Mouse (Mus musculus) megakaryocyte, embryonic 14.5 days (primary cell): ENCODE results near the gene Dstn.

Experiments
- FLI1 ChIP-seq: IDR thresholded peaks from 2 replicates; pipeline ENCODE4 v1.6.1; 2012; ENCODE audit warnings: low read length, inconsistent platforms, mixed read lengths
- GATA1 ChIP-seq: IDR thresholded peaks from 3 replicates; pipeline ENCODE4 v1.6.1; 2012; ENCODE audit warnings: mixed read lengths, low read length, inconsistent platforms, borderline replicate concordance

DNA sequence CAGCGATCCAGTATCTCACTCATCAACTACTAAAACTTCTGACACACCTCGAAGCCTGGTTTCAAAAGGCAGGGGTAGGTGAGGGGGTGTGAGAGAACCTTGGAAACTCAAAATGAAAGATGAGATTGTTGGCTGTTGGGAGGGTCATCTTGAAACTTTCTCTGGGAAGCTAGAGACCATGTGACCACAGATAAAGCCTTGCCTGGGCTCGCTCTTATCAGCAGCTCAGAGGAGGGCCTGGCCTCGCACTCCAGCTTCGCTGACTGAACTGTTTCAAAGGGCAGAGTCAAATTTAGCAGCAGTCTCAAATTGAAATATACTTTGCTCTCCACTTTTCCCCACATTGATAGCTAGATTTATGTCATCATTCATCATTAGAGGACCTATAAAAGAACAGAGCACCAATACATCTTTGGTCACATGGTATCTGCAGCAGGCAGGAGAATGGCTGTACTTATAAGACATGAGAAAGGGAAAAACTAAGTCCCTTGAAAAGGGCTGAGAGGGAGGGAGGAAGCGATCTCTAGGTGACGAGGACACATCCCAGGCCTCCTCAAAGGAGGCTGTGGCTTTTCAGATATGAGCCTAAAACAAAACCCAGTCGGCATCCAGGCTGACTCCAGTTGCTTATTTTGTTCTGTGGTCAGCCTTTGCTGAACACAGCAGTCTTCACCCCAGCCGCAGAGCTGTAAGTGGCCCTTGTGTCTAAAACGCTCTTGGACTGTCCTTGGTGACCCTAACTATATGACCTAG lies 44.0 kb upstream of the Dstn start:
- TF ChIP-seq GATA1 (no peak), FLI1 (no peak)
